Mouse (Mus musculus) midbrain, embryonic 16.5 days (tissue): ENCODE measurements around the gene Ets2. TPM values are rescaled to one million over a fixed set of nuclear protein-coding genes. Genes with fewer than 3 reads are reported as not detected.

Source experiments
- ATAC-seq: fragments of 200-750 bp; cut with Nextera tagmentation; 2 replicates; pipeline ENCODE4 v1.8.0; 2017; ENCODE audit warnings: moderate TSS enrichment
- H3K27ac ChIP-seq: fragments of 300-500 bp; sonication (generic); 2 replicates; pipeline ENCODE4 v1.5.1; 2014; ENCODE audit warnings: mild to moderate bottlenecking, low read length, mixed read lengths
- H3K27me3 ChIP-seq: fragments of 300-500 bp; sonication (generic); 2 replicates; pipeline ENCODE4 v1.6.1; 2014; ENCODE audit warnings: low read depth, low read length, mixed read lengths; ENCODE audit not compliant: control insufficient read depth, insufficient read depth
- H3K36me3 ChIP-seq: fragments of 300-500 bp; sonication (generic); 2 replicates; pipeline ENCODE4 v1.6.1; 2014; ENCODE audit warnings: mild to moderate bottlenecking, low read length, moderate library complexity, mixed read lengths; ENCODE audit not compliant: control insufficient read depth, insufficient read depth
- H3K4me1 ChIP-seq: fragments of 300-500 bp; sonication (generic); 2 replicates; pipeline ENCODE4 v1.6.1; 2014; ENCODE audit warnings: mild to moderate bottlenecking, low read length, mixed read lengths; ENCODE audit not compliant: control insufficient read depth, insufficient read depth
- H3K4me2 ChIP-seq: fragments of 300-500 bp; sonication (generic); 2 replicates; pipeline ENCODE4 v1.6.1; 2014; ENCODE audit warnings: mild to moderate bottlenecking, low read length, mixed read lengths
- H3K4me3 ChIP-seq: fragments of 300-500 bp; sonication (generic); 2 replicates; pipeline ENCODE4 v1.5.1; 2014; ENCODE audit warnings: low read depth, mild to moderate bottlenecking, low read length, moderate library complexity, mixed read lengths
- H3K9ac ChIP-seq: fragments of 300-500 bp; sonication (generic); 2 replicates; pipeline ENCODE4 v1.6.1; 2014; ENCODE audit warnings: low read depth, low read length, mixed read lengths
- H3K9me3 ChIP-seq: fragments of 300-500 bp; sonication (generic); replicated peaks from 2 replicates; pipeline ENCODE4 v1.6.1; 2014; ENCODE audit warnings: mild to moderate bottlenecking, low read length, mixed read lengths; ENCODE audit not compliant: control insufficient read depth, poor library complexity, severe bottlenecking
- WGBS: fragments of 180-500 bp; shearing (Covaris S2); extraction: QIAGEN DNeasy Blood & Tissue Kit; methylation state at CpG from one replicate; pipeline ENCODE4 v1.1.7; 2014; 5-methylcytosine and 5-hydroxymethylcytosine counted together
- polyA plus RNA-seq: library from polyadenylated mRNA; unstranded; fragments of >200 nt; fragmentation: Nextera tagmentation; extraction: Ambion mirVana; gene quantifications from 2 replicates; pipeline ENCODE4 v1.2.1, GENCODE M21; 2015

Ets2 gene
- polyA plus RNA-seq, 1 experiment from 2014 or later, result 21.2 TPM

DNA sequence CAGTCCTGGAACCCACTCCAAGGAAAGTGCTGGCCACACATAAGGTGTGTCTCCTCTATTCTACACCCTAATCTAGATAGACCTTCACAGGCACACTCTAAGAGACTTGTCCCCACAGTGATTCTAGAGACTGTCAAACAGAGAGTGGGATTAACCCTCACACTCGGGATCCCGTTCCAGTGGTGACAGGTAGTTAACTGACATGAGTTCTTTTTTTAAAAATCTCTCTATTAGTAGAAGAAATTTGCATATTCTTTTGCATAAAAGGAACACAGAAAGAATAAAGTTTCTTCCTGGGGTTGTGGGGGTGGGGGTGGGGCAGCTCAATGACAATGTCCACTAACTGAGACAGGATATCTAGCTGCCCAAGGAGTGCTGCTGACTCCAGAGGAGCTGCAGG is 32.9 kb downstream of the Ets2 start:
- Histone ChIP-seq H3K4me2 (no peak overlapping the region), H3K4me3 (no peak overlapping the region), H3K9ac (no peak overlapping the region), H3K9me3 (no peaks in the 10 kb centered on the region), H3K36me3 (no peaks in the 10 kb centered on the region), H3K27me3 (no peaks in the 10 kb centered on the region), H3K27ac (no peak overlapping the region), H3K4me1 (0 out of 2 replicates have a peak, but pooled peaks cover 3% of the 10 kb centered on the region)
- no peak for ATAC-seq
- 46% methylated on average over 2 of the region's 2 CpGs for WGBS

DNA sequence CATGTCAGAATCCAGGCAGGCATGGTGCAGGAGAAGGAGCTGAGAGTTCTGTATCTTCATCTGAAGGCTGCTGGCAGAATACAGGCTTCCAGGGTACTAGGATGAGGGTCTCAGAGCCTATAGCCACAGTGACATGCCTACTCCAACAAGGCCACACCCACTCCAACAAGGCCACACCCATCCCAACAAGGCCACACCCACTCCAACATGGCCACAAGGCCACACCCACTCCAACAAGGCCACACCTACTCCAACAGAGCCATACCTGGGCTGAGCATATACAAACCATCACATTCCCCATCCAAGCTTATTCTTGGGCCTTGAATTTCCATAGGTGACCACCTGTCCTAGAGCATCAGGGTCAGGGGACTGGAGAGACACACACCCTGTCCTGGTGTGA is 34.2 kb downstream of the Ets2 start:
- no peak for ATAC-seq
- Histone ChIP-seq H3K4me3 (no peak overlapping the region), H3K27me3 (no peaks in the 10 kb centered on the region), H3K36me3 (no peaks in the 10 kb centered on the region), H3K9me3 (no peaks in the 10 kb centered on the region), H3K4me1 (0 out of 2 replicates have a peak, but pooled peaks cover 7% of the 10 kb centered on the region), H3K27ac (no peak overlapping the region), H3K4me2 (no peak overlapping the region), H3K9ac (no peak overlapping the region)

DNA sequence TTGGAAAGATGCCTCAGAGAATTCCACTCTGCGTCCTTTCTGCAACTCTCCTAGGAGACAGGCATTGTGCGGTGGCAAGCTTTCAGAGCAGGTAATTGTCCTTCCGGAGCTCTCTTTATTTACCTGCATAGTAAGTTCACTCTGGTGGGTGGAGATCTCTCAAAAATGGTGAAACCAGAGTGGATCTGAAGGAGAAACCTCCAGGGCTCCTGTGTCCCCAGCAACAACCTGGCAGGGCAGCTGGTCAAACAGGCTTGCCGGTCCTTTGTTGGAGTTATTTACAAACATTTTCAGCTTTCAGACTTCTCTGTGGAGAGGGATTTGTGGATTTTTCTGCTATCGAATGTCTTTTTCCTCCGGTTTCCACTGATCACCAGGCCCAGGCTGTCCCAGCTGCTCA is 34.6 kb downstream of the Ets2 start:
- H3K9ac ChIP-seq, result no peak overlapping the region
- no peak overlapping the region for H3K4me3 ChIP-seq
- ATAC-seq, result no peak
- H3K27me3 ChIP-seq, result no peaks in the 10 kb centered on the region
- 81% methylated on average over 6 of the region's 6 CpGs for WGBS
- 0 out of 2 replicates have a peak, but pooled peaks cover 7% of the 10 kb centered on the region for H3K4me1 ChIP-seq
- H3K4me2 ChIP-seq, result no peak overlapping the region
- no peaks in the 10 kb centered on the region for H3K9me3 ChIP-seq
- no peak overlapping the region for H3K27ac ChIP-seq
- no peaks in the 10 kb centered on the region for H3K36me3 ChIP-seq

DNA sequence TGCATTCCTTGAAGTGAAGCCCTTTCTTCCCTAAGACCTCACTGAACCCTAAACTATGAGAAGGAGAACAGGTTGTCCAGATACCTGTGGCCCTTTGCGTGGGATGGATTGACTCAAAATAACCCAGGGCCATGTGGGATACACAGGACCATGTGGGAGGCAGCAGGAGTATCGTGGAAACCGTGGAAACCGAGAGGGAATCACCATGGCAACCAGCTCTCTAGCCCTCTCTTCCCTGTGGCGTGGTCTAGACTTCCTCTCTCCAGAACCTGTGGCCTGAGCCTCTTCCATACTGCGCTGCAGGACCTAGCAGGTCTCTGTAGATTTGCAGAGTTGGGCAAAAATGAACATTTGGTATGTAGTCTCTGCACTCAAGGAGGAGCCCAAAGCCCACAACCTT is 37.6 kb downstream of the Ets2 start:
- no peak overlapping the region for H3K27ac ChIP-seq
- H3K36me3 ChIP-seq, result no peaks in the 10 kb centered on the region
- H3K4me1 ChIP-seq, result 0 out of 2 replicates have a peak, but pooled peaks cover 7% of the 10 kb centered on the region
- no peak overlapping the region for H3K4me2 ChIP-seq
- no peak overlapping the region for H3K9ac ChIP-seq
- peak; percentile 70; the same call in 1 of the 2 replicates for ATAC-seq
- H3K9me3 ChIP-seq, result no peaks in the 10 kb centered on the region
- H3K4me3 ChIP-seq, result no peak overlapping the region
- WGBS, result 34% methylated on average over 6 of the region's 6 CpGs
- H3K27me3 ChIP-seq, result no peaks in the 10 kb centered on the region

DNA sequence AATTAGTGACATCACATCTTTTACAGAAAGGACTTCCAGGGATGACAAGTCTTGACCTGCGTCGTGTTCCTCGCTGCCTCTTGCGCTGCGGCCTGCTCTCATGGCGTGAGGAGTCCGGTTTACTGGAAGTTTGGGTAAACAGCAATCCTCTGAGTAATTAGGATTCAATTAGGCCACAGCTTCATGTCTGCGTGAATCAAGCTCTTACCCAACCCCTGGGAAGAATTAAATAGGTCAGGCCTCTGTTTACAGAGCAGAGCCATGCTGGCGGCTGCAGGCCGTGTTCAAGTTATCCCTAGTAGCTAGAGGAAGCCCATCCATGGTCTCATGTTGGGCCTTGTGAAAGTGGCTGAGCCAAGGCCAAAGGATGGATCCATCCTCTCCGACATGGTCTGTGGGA is 39.5 kb downstream of the Ets2 start:
- no peak overlapping the region for H3K9ac ChIP-seq
- no peak overlapping the region for H3K4me3 ChIP-seq
- 78% methylated on average over 11 of the region's 11 CpGs for WGBS

DNA sequence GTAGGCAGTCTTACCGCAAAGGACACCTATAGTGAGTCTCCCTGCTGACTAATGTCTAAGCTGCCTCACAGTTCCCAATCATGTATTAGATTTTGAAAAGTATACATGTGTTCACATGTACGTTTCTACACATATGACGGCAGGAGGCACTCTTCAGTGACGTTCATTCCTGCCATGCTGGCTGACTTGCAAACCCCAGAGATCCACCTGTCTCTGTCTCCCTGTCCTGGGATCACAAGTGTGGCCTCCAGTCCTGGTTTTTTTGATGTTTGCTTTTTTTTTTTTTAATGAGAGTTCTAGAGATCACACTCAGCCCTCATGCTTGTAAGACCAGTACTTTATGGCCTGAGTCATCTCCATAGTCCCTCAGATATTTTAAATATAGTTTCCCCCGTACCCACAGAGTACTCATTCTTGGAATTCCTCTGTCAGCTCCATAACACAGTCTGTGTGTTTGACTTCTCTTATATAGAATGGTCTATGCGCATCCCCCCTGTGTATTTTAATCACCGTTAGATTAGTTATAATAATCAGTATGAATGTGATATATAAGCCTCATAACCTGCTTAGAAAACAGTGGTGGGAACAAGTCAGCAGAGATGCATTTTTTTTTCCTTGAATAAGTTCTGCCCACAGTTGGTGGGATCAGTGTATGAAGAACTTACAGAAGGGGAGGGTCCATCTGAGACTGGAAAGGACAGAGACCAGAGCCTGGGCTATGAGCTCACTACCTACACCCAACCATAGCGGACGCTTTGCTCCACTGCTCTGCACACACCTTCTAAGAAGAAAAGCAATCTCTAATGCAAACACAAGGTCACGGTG is 40.3 kb downstream of the Ets2 start:
- Histone ChIP-seq H3K9ac (no peak overlapping the region), H3K27me3 (no peaks in the 10 kb centered on the region), H3K4me3 (no peak overlapping the region), H3K4me2 (no peak overlapping the region), H3K9me3 (no peaks in the 10 kb centered on the region), H3K27ac (no peak overlapping the region), H3K4me1 (0 out of 2 replicates have a peak, but pooled peaks cover 7% of the 10 kb centered on the region), H3K36me3 (no peaks in the 10 kb centered on the region)
- ATAC-seq, result no peak
- WGBS, result 86% methylated on average over 10 of the region's 10 CpGs

More for the DNA sequence above, 39.5 kb downstream of the Ets2 start:
- no peak for ATAC-seq
- Histone ChIP-seq H3K27ac (no peak overlapping the region), H3K9me3 (no peaks in the 10 kb centered on the region), H3K4me1 (0 out of 2 replicates have a peak, but pooled peaks cover 7% of the 10 kb centered on the region), H3K36me3 (no peaks in the 10 kb centered on the region), H3K4me2 (no peak overlapping the region), H3K27me3 (no peaks in the 10 kb centered on the region)

DNA sequence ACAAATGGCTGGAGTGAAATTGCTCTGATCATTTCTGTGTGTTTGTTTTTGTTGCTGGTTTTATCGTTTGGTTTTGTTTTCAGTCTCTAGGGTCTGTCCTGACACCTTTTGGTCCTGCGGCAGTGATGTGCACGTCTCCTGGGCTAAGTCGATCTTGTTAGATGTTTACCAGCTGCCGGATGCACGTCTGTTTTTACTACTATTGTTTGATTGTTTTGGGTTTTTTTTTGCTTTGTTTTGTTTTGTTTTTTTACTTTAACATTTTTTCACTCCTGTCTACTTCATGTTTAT is 40.8 kb downstream of the Ets2 start:
- Histone ChIP-seq H3K9me3 (no peaks in the 10 kb centered on the region), H3K9ac (no peak overlapping the region), H3K4me2 (no peak overlapping the region), H3K27ac (no peak overlapping the region), H3K4me3 (no peak overlapping the region), H3K27me3 (no peaks in the 10 kb centered on the region), H3K36me3 (no peaks in the 10 kb centered on the region), H3K4me1 (0 out of 2 replicates have a peak, but pooled peaks cover 7% of the 10 kb centered on the region)
- 79% methylated on average over 6 of the region's 6 CpGs for WGBS
- no peak for ATAC-seq

DNA sequence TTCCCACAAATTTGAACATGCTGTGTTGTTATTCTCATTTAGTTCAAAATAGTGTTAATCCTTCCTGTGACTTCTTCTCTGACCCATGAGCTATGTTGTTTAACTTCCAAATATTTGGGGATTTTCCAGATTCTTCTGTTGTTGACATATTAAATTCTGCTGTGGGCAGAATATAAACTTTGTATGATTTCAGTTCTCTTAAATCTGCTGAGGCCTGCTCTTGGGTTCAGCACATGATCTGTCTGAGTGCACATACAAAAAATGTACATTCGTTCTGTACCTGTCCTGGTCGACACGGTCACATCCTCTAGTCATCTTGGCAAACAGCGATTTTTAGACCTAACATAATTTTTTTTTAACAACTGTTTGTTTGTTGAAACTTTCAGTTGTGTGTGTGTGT is 41.2 kb downstream of the Ets2 start:
- no peak overlapping the region for H3K4me3 ChIP-seq
- H3K9me3 ChIP-seq, result no peaks in the 10 kb centered on the region
- WGBS, result 87% methylated on average over 4 of the region's 4 CpGs
- H3K4me2 ChIP-seq, result no peak overlapping the region
- 0 out of 2 replicates have a peak, but pooled peaks cover 7% of the 10 kb centered on the region for H3K4me1 ChIP-seq
- H3K36me3 ChIP-seq, result no peaks in the 10 kb centered on the region
- ATAC-seq, result no peak
- H3K27ac ChIP-seq, result no peak overlapping the region
- no peak overlapping the region for H3K9ac ChIP-seq
- H3K27me3 ChIP-seq, result no peaks in the 10 kb centered on the region

DNA sequence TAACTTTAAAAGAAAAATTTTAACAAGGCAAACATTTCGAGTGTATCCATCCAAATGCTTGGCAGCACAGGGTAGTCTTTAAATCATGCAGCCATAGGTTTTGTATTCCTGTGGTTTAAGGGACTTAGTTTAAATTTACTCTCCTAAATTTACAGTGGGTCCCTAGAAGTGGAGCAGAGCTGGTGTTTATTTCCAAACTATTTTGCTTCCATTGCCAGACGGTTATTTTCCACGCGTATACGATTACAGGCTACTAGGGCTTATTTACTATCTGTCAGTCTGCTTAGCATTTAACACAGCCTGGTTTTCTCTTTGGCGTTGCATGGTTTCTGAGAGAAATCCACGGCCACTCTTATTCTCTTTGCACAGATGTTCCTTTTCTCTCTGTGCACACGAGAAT is 42.9 kb downstream of the Ets2 start:
- Histone ChIP-seq H3K4me3 (no peak overlapping the region), H3K4me2 (no peak overlapping the region), H3K27me3 (no peaks in the 10 kb centered on the region), H3K9ac (no peak overlapping the region), H3K9me3 (no peaks in the 10 kb centered on the region), H3K36me3 (no peaks in the 10 kb centered on the region), H3K4me1 (0 out of 2 replicates have a peak, but pooled peaks cover 4% of the 10 kb centered on the region), H3K27ac (no peak overlapping the region)
- ATAC-seq, result no peak
- 87% methylated on average over 8 of the region's 8 CpGs for WGBS
